Mouse (Mus musculus) thymus, adult 2 months (tissue): ENCODE measurements around the gene D130043K22Rik. TPM values are rescaled to one million over a fixed set of nuclear protein-coding genes. Genes with fewer than 3 reads are reported as not detected.

Experiments used
- DNase-seq: peaks from one replicate; pipeline ENCODE4 v3.0.0; 2021
- H3K27ac ChIP-seq: fragments of 200-500 bp; 2 replicates; pipeline ENCODE4 v1.5.1; 2012; ENCODE audit warnings: low read length, control low read depth; ENCODE audit not compliant: control insufficient read depth, insufficient read depth
- H3K27me3 ChIP-seq: fragments of 200-500 bp; 2 replicates; pipeline ENCODE4 v1.6.1; 2012; ENCODE audit warnings: mild to moderate bottlenecking, low read length, moderate library complexity, mixed read lengths; ENCODE audit not compliant: control insufficient read depth, insufficient read depth
- H3K36me3 ChIP-seq: fragments of 200-500 bp; 2 replicates; pipeline ENCODE4 v1.6.1; 2012; ENCODE audit warnings: mild to moderate bottlenecking, low read length, moderate library complexity; ENCODE audit not compliant: control insufficient read depth, insufficient read depth
- H3K4me1 ChIP-seq: fragments of 200-500 bp; replicated peaks from 2 replicates; pipeline ENCODE4 v1.6.1; 2012; ENCODE audit warnings: low read length; ENCODE audit not compliant: control insufficient read depth, insufficient read depth
- H3K4me3 ChIP-seq: fragments of 200-500 bp; 2 replicates; pipeline ENCODE4 v1.5.1; 2012; ENCODE audit warnings: mild to moderate bottlenecking, low read length, control low read depth, moderate library complexity; ENCODE audit not compliant: control insufficient read depth, insufficient read depth
- CTCF ChIP-seq: fragments of 200-500 bp; IDR thresholded peaks from 2 replicates; pipeline ENCODE4 v1.5.1; 2012; ENCODE audit warnings: mild to moderate bottlenecking, control low read depth, low read length, moderate library complexity, borderline replicate concordance; ENCODE audit not compliant: control insufficient read depth, poor library complexity, insufficient read depth; ENCODE audit errors: extremely low read depth
- POLR2A ChIP-seq: fragments of 200-500 bp; IDR thresholded peaks from 2 replicates; pipeline ENCODE4 v1.6.1; 2012; ENCODE audit warnings: mild to moderate bottlenecking, low read length, control low read depth, moderate library complexity; ENCODE audit not compliant: control insufficient read depth, poor library complexity, insufficient read depth; ENCODE audit errors: extremely low read depth
- WGBS: fragments of 180-500 bp; shearing (Covaris S2); methylation state at CpG from one replicate; pipeline ENCODE4 v1.1.7; 2018; 5-methylcytosine and 5-hydroxymethylcytosine counted together
- polyA plus RNA-seq: library from polyadenylated mRNA; depleted of rRNA; stranded (reverse); fragments of >200 nt; gene quantifications from 2 replicates; pipeline ENCODE4 v1.2.3, GENCODE M21; 2012

The D130043K22Rik gene
- polyA plus RNA-seq, 1 experiment, result 0.12 TPM

- TF ChIP-seq POLR2A (no peak), CTCF (no peak)
- Histone ChIP-seq H3K27ac (no peak overlapping the region), H3K36me3 (peaks cover 37% of the 10 kb centered on the region), H3K27me3 (no peaks in the 10 kb centered on the region), H3K4me3 (no peak overlapping the region), H3K4me1 (no peaks in the 10 kb centered on the region)
- DNase-seq, result no peak
- 90% methylated on average over 4 of the region's 4 CpGs for WGBS
These were observed 28.5 kb upstream of the D130043K22Rik start for GRCm38 (mm10) chr13:24816125-24817092.

- no peak overlapping the region for H3K27ac ChIP-seq
- 97% methylated on average over 1 of the region's 1 CpGs for WGBS
- TF ChIP-seq POLR2A (no peak), CTCF (no peak)
These were observed 25.0 kb upstream of the D130043K22Rik start for GRCm38 (mm10) chr13:24819931-24820330.

GRCm38 (mm10) chr13:24822663-24823343, 22.1 kb upstream of the D130043K22Rik start:
- TF ChIP-seq POLR2A (no peak), CTCF (no peak)
- Histone ChIP-seq H3K4me3 (no peak overlapping the region), H3K4me1 (no peaks in the 10 kb centered on the region), H3K27ac (no peak overlapping the region), H3K27me3 (no peaks in the 10 kb centered on the region), H3K36me3 (0 out of 2 replicates have a peak, but pooled peaks cover 6% of the 10 kb centered on the region)
- DNase-seq, result no peak
- 95% methylated on average over 16 of the region's 16 CpGs for WGBS

More at GRCm38 (mm10) chr13:24819931-24820330, 25.0 kb upstream of the D130043K22Rik start:
- no peak overlapping the region for H3K4me3 ChIP-seq
- H3K27me3 ChIP-seq, result no peaks in the 10 kb centered on the region
- DNase-seq, result no peak
- no peaks in the 10 kb centered on the region for H3K4me1 ChIP-seq
- peaks cover 11% of the 10 kb centered on the region for H3K36me3 ChIP-seq

- TF ChIP-seq CTCF, result no peak
- no peak for TF ChIP-seq POLR2A
- no peaks in the 10 kb centered on the region for H3K27me3 ChIP-seq
- H3K36me3 ChIP-seq, result 0 out of 2 replicates have a peak, but pooled peaks cover 5% of the 10 kb centered on the region
- no peaks in the 10 kb centered on the region for H3K4me1 ChIP-seq
- WGBS, result 98% methylated on average over 4 of the region's 4 CpGs
- H3K27ac ChIP-seq, result no peak overlapping the region
- no peak for DNase-seq
- H3K4me3 ChIP-seq, result no peak overlapping the region
These were observed 20.3 kb upstream of the D130043K22Rik start for GRCm38 (mm10) chr13:24824647-24825046.

GRCm38 (mm10) chr13:24825587-24825986, 19.3 kb upstream of the D130043K22Rik start:
- Histone ChIP-seq H3K4me1 (no peaks in the 10 kb centered on the region), H3K4me3 (no peak overlapping the region), H3K27me3 (no peaks in the 10 kb centered on the region), H3K36me3 (no peaks in the 10 kb centered on the region), H3K27ac (no peak overlapping the region)
- 91% methylated on average over 4 of the region's 4 CpGs for WGBS
- TF ChIP-seq POLR2A (no peak), CTCF (no peak)
- no peak for DNase-seq

GRCm38 (mm10) chr13:24826116-24826515, 18.8 kb upstream of the D130043K22Rik start:
- no peak overlapping the region for H3K27ac ChIP-seq
- whole genome bisulfite sequencing, result 95% methylated on average over 7 of the region's 7 CpGs
- no peak for DNase-seq

More at GRCm38 (mm10) chr13:24826116-24826515, 18.8 kb upstream of the D130043K22Rik start:
- Histone ChIP-seq H3K36me3 (no peaks in the 10 kb centered on the region), H3K27me3 (no peaks in the 10 kb centered on the region), H3K4me3 (no peak overlapping the region), H3K4me1 (no peaks in the 10 kb centered on the region)
- no peak for TF ChIP-seq POLR2A
- TF ChIP-seq CTCF, result no peak
